Mouse (Mus musculus) E14TG2a.4 (cell line): ENCODE data around the gene Rpl10a.
"Not testable (repeated sequence)": the region's sequence is repeated elsewhere in the genome, so short reads cannot be mapped to it uniquely, and the experiment has no call there.

Experiments used
- H3K27me3 ChIP-seq: 2 replicates; pipeline ENCODE4 v1.6.1; 2014; ENCODE audit warnings: low read length, control low read depth; ENCODE audit not compliant: insufficient read depth
- H3K36me3 ChIP-seq: 2 replicates; pipeline ENCODE4 v1.6.1; 2014; ENCODE audit warnings: low read length, control low read depth; ENCODE audit not compliant: insufficient read depth
- H3K4me1 ChIP-seq: replicated peaks from 2 replicates; pipeline ENCODE4 v1.6.1; 2014; ENCODE audit warnings: low read depth, low read length, control low read depth
- H3K4me3 ChIP-seq: replicated peaks from 2 replicates; pipeline ENCODE4 v1.5.1; 2014; ENCODE audit warnings: mild to moderate bottlenecking, low read length
- H3K9me3 ChIP-seq: 2 replicates; pipeline ENCODE4 v1.6.1; 2014; ENCODE audit warnings: low read length, control low read depth
- CTCF ChIP-seq: conservative IDR thresholded peaks from 2 replicates; pipeline ENCODE4 v1.5.1; 2014; ENCODE audit warnings: low read length
- NANOG ChIP-seq: IDR thresholded peaks from 2 replicates; pipeline ENCODE4 v1.6.1; 2014; ENCODE audit warnings: borderline replicate concordance, low read length, mixed read lengths
- POU5F1 ChIP-seq: IDR thresholded peaks from 2 replicates; pipeline ENCODE4 v1.6.1; 2014; ENCODE audit warnings: low read length, borderline replicate concordance

Gene Rpl10a

GRCm38 (mm10) chr17:28350466-28351352 lies 22.4 kb downstream of the Rpl10a start, which contains the start of gene Tead3:
Tead3 (minus strand) TSS chr17:28350817.
- H3K27me3 ChIP-seq, result peaks cover 82% of the 10 kb centered on the region
- H3K9me3 ChIP-seq, result no peaks in the 10 kb centered on the region
- peak within 1 kb of the TSS; percentile 89 for H3K4me3 ChIP-seq
- H3K4me1 ChIP-seq, result peaks cover 59% of the 10 kb centered on the region
- H3K36me3 ChIP-seq, result no peaks in the 10 kb centered on the region
- no peak for TF ChIP-seq CTCF
- no peak for TF ChIP-seq POU5F1
- TF ChIP-seq NANOG, result no peak

DNA sequence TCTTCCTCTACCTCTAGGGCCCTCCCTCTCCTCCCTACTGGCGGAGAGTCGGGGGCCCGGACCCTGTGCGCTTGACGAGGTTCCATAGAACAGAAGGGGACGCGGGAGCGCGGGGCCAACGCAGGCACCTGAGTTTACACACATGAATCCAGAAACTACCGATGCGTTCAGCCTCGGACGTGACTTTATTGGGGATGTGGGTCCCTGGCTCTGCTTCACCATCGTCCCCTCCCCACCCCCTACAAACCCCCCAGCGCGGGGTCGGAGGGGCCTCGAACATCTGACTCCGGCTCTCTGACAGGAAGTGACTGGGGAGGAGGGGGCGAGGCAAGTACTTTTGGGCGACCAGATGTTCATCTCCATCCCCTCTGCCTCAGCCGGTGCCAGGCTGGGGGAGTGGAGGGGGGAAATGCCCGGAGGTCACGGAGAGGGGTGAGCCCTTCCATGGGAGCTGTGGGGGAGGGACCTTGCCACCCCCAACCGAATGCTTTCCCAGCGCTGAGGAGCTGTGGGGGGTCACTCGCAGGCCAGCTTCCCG lies 23.2 kb downstream of the Rpl10a start:
- peak overlapping the region; percentile 89 for H3K4me3 ChIP-seq
- H3K9me3 ChIP-seq, result no peaks in the 10 kb centered on the region
- TF ChIP-seq POU5F1, result no peak
- TF ChIP-seq NANOG, result no peak
- TF ChIP-seq CTCF, result no peak
- peaks cover 58% of the 10 kb centered on the region for H3K4me1 ChIP-seq
- H3K27me3 ChIP-seq, result peaks cover 83% of the 10 kb centered on the region
- H3K36me3 ChIP-seq, result no peaks in the 10 kb centered on the region

DNA sequence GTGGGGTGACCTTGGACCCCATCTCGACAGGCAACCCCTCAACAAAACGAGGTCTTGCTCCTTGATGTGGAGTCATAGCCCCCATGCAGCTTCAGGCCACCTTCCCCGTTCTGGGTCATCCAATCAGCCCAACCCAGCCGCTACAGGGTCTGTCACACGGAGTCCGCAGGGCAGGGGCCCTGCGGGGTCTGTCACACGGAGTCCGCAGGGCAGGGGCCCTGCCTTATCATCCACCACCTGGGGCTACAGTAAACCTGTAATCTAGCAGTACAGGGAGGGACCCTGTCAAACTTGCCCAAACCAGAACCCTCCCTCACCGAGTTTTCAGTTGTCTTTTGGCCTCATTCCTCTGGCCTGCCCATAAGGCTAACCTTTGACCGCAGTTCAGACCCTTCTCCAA lies 23.7 kb downstream of the Rpl10a start:
- peak overlapping the region; percentile 89 for H3K4me3 ChIP-seq
- no peaks in the 10 kb centered on the region for H3K9me3 ChIP-seq
- peaks cover 58% of the 10 kb centered on the region for H3K4me1 ChIP-seq
- H3K27me3 ChIP-seq, result peaks cover 78% of the 10 kb centered on the region
- no peak for TF ChIP-seq CTCF
- no peak for TF ChIP-seq POU5F1
- no peak for TF ChIP-seq NANOG
- no peaks in the 10 kb centered on the region for H3K36me3 ChIP-seq

GRCm38 (mm10) chr17:28355871-28356270 lies 27.6 kb downstream of the Rpl10a start:
- Histone ChIP-seq H3K4me3 (0 out of 2 replicates have a peak overlapping the region, but pooled peaks have one; percentile 7), H3K4me1 (peaks cover 59% of the 10 kb centered on the region), H3K27me3 (peaks cover 67% of the 10 kb centered on the region), H3K9me3 (no peaks in the 10 kb centered on the region), H3K36me3 (no peaks in the 10 kb centered on the region)
- TF ChIP-seq CTCF, result no peak
- no peak for TF ChIP-seq NANOG
- no peak for TF ChIP-seq POU5F1

- peak overlapping the region; percentile 70 for H3K4me3 ChIP-seq
- H3K36me3 ChIP-seq, H3K9me3 ChIP-seq: not testable (repeated sequence)
- H3K4me1 ChIP-seq, result peaks cover 67% of the 10 kb centered on the region
- H3K27me3 ChIP-seq, result peaks cover 62% of the 10 kb centered on the region
These were observed 30.4 kb downstream of the Rpl10a start for GRCm38 (mm10) chr17:28358576-28359261.

- no peak for TF ChIP-seq NANOG
- TF ChIP-seq POU5F1, result no peak
- no peak for TF ChIP-seq CTCF
- Histone ChIP-seq H3K36me3 (no peaks in the 10 kb centered on the region), H3K27me3 (peaks cover 62% of the 10 kb centered on the region), H3K4me1 (peaks cover 83% of the 10 kb centered on the region), H3K9me3 (no peaks in the 10 kb centered on the region), H3K4me3 (no peak overlapping the region)
These were observed 32.4 kb downstream of the Rpl10a start for GRCm38 (mm10) chr17:28360531-28361277.

GRCm38 (mm10) chr17:28361921-28362652 lies 33.8 kb downstream of the Rpl10a start:
- no peaks in the 10 kb centered on the region for H3K36me3 ChIP-seq
- TF ChIP-seq POU5F1, result no peak
- TF ChIP-seq NANOG, result no peak
- TF ChIP-seq CTCF, result no peak

More at GRCm38 (mm10) chr17:28361921-28362652, 33.8 kb downstream of the Rpl10a start:
- Histone ChIP-seq H3K9me3 (no peaks in the 10 kb centered on the region), H3K4me1 (peaks cover 76% of the 10 kb centered on the region), H3K27me3 (peaks cover 60% of the 10 kb centered on the region), H3K4me3 (peak overlapping the region; percentile 78)
